Mouse (Mus musculus): ENCODE measurements around the gene Vmn1r18.

DNA sequence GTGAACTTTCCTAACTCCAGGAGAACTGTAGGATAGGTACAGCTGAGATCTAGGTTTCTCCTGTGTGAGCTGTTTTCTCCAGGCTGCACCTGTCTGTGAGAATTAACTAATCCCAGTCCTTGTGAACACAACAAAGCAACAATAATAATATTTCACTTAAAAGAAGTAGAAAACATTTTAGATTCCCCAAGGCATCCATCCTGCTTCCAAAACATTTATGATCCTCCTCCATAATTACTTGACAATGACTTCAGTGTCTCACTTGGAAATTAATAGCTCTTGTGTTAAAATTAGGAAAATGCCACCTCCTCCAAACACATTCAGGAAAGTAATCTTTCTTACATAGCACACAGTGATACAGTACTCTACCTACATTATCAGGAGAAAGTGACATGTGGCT lies at the start of gene Vmn1r18:
- no peak for TF ChIP-seq CTCF (IDR thresholded peaks at IDR 0.05; ENCODE audit: low read depth)
- no peak for TF ChIP-seq EP300 (optimal IDR thresholded peaks at IDR 0.05)

All from stomach, postnatal 0 days (tissue).